Mouse (Mus musculus) forebrain, embryonic 12.5 days (tissue): ENCODE measurements at regions not wholly inside any gene's neighbourhood (a gene's known extent, or its start where the extent isn't known, plus 50 kb on each side); places are given as distances from the start of the nearest gene placed in this dataset.

Source experiments
- ATAC-seq: fragments of 200-750 bp; cut with Nextera tagmentation; 2 replicates; pipeline ENCODE4 v1.8.0; 2017; ENCODE audit warnings: moderate TSS enrichment; ENCODE audit not compliant: low FRiP score
- H3K27ac ChIP-seq: fragments of 300-500 bp; sonication (generic); 2 replicates; pipeline ENCODE4 v1.5.1; 2016; ENCODE audit warnings: mild to moderate bottlenecking
- H3K27me3 ChIP-seq: fragments of 300-500 bp; sonication (generic); 2 replicates; pipeline ENCODE4 v1.6.1; 2016; ENCODE audit warnings: mild to moderate bottlenecking
- H3K36me3 ChIP-seq: fragments of 300-500 bp; sonication (generic); replicated peaks from 2 replicates; pipeline ENCODE4 v1.6.1; 2016; ENCODE audit warnings: mild to moderate bottlenecking
- H3K4me1 ChIP-seq: fragments of 300-500 bp; sonication (generic); 2 replicates; pipeline ENCODE4 v1.6.1; 2016
- H3K4me2 ChIP-seq: fragments of 300-500 bp; sonication (generic); 2 replicates; pipeline ENCODE4 v1.6.1; 2016; ENCODE audit warnings: mild to moderate bottlenecking, moderate library complexity
- H3K4me3 ChIP-seq: fragments of 300-500 bp; sonication (generic); replicated peaks from 2 replicates; pipeline ENCODE4 v1.5.1; 2016; ENCODE audit warnings: mild to moderate bottlenecking
- H3K9ac ChIP-seq: fragments of 300-500 bp; sonication (generic); 2 replicates; pipeline ENCODE4 v1.6.1; 2016; ENCODE audit warnings: mild to moderate bottlenecking
- H3K9me3 ChIP-seq: fragments of 300-500 bp; sonication (generic); 2 replicates; pipeline ENCODE4 v1.6.1; 2016
- WGBS: fragments of 180-500 bp; shearing (Covaris S2); methylation state at CpG from one replicate; pipeline ENCODE4 v1.1.7; 2016; 5-methylcytosine and 5-hydroxymethylcytosine counted together

DNA sequence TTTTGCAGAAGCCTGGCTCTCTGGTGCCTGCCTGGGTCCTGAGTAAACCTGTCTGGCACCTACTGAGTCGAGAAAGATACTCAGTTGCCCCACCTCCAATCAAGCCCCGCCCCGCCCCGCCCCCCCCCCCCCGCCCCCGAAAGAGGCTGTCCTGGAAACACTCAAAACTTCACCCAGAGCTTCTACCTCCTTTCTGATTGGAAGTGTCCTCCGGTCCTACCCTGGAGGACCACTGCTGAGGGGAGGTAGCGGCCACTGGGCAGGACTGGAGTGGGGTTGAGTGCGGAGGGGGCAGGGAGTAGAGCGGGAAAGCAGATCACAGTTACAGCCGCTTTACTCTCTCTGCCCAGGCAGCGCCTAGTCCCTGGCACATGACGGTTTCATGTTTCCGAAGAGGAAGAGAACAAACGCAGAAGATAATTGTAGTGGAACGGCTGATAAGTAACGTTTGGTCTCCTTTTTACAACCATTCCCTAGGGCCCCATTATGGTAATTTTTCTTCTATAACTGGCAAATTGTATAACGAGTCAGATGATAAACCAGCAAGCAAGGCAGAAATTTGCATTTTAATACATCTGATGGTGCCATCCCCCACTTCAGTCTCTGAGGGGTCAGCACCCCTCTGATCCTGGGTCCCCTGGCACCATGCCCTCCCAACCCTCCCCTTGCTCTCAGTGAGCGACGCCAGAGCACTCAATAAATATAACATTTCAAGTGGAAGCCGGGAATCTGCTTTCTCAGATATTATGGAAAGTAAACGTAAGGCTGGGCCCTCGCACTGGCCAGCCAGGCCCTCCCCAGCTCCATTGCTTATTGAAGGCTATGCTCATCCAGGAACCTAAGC is 221.5 kb upstream of the Rpl38 start:
- H3K27me3 ChIP-seq, result peaks cover 8% of the 10 kb centered on the region; the same call in 1 of the 2 replicates
- H3K4me1 ChIP-seq, result peaks cover 45% of the 10 kb centered on the region
- peak; percentile 71 for ATAC-seq
- 9% methylated on average over 23 of the region's 23 CpGs for WGBS
- no peaks in the 10 kb centered on the region for H3K9me3 ChIP-seq
- H3K27ac ChIP-seq, result peak overlapping the region; percentile 70
- peak overlapping the region; percentile 42; the same call in 1 of the 2 replicates for H3K9ac ChIP-seq
- peak overlapping the region; percentile 23 for H3K4me3 ChIP-seq
- H3K36me3 ChIP-seq, result no peaks in the 10 kb centered on the region
- peak overlapping the region; percentile 53 for H3K4me2 ChIP-seq

DNA sequence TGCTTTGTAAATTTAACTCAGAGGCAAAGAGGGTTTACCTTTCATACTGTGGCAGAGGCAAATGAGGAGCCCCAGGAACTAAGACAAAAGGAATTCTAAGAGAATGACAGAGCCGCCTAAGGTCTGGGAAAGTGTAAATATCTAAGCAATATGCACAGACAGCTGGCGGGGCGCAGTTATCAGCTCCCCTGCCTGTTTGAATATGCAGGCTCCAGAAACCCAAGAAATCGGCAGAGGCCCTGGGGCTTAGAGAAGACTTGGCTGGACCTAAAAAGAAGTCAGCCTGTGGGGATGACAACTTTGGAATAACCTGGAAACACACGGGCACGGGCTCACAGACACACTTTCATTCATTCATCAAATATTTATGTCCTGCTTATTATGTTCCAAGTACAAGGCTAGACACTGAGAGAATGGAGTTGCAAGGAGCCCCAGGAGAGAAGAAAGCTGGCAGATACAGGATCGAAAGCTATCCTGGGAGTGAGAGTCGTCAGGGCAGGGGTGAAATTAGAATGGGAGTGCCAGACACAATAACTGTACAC is 222.2 kb upstream of the Rpl38 start:
- no peaks in the 10 kb centered on the region for H3K36me3 ChIP-seq
- peak overlapping the region; percentile 23 for H3K4me3 ChIP-seq
- H3K9ac ChIP-seq, result peak overlapping the region; percentile 42; the same call in 1 of the 2 replicates
- peaks cover 45% of the 10 kb centered on the region for H3K4me1 ChIP-seq
- H3K4me2 ChIP-seq, result peak overlapping the region; percentile 53
- no peaks in the 10 kb centered on the region for H3K9me3 ChIP-seq
- 6% methylated on average over 8 of the region's 8 CpGs for WGBS
- peak overlapping the region; percentile 70 for H3K27ac ChIP-seq
- ATAC-seq, result no peak
- peaks cover 8% of the 10 kb centered on the region; the same call in 1 of the 2 replicates for H3K27me3 ChIP-seq

DNA sequence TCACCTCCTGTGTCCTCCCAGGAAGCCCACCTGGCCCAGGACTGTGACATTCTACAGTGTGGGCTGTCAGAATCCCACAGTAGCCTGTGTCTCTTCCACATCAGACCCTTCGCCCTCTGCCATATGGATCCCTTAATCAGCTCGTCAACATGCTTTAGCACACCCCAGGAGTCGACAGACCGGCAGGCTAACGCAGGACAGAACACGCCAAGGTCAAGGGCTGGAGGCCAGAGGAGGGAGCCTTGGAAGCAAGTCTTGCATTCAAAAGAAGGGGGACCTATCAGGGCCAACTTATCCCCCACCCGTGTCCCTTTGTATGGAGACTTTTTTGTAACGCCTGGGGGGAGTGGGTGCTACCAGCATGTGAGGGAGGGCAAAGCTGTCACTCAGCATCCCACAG is 224.1 kb upstream of the Rpl38 start:
- no peak for ATAC-seq
- WGBS, result 59% methylated on average over 8 of the region's 8 CpGs
- Histone ChIP-seq H3K36me3 (no peaks in the 10 kb centered on the region), H3K9ac (no peak overlapping the region), H3K4me2 (no peak overlapping the region), H3K27ac (no peak overlapping the region), H3K9me3 (no peaks in the 10 kb centered on the region), H3K27me3 (peaks cover 8% of the 10 kb centered on the region; the same call in 1 of the 2 replicates), H3K4me1 (peaks cover 45% of the 10 kb centered on the region), H3K4me3 (no peak overlapping the region)

DNA sequence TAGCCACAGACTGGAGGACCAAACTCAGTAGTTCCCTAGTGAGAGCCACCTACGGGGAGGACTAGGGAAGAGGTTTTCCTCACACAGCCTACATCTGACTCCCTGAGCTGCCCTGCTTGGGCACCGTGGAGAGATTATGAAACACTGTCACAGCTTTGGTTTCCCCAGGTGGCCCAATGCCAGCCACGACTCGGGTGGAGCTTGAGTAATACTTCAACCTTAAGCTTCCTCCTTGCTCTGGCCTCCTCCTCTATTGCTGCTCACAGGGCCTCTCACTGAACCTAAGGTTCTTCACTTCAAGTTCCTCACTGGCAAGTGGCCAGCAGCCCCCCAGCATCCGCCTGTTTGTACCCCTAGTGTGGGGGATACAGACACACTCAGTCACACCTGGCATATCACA is 224.9 kb upstream of the Rpl38 start:
- ATAC-seq, result no peak
- H3K4me2 ChIP-seq, result no peak overlapping the region
- no peaks in the 10 kb centered on the region for H3K36me3 ChIP-seq
- no peak overlapping the region for H3K27ac ChIP-seq
- H3K4me1 ChIP-seq, result peaks cover 41% of the 10 kb centered on the region
- H3K4me3 ChIP-seq, result no peak overlapping the region
- H3K9ac ChIP-seq, result no peak overlapping the region
- 81% methylated on average over 5 of the region's 5 CpGs for WGBS
- peaks cover 8% of the 10 kb centered on the region; the same call in 1 of the 2 replicates for H3K27me3 ChIP-seq
- no peaks in the 10 kb centered on the region for H3K9me3 ChIP-seq

DNA sequence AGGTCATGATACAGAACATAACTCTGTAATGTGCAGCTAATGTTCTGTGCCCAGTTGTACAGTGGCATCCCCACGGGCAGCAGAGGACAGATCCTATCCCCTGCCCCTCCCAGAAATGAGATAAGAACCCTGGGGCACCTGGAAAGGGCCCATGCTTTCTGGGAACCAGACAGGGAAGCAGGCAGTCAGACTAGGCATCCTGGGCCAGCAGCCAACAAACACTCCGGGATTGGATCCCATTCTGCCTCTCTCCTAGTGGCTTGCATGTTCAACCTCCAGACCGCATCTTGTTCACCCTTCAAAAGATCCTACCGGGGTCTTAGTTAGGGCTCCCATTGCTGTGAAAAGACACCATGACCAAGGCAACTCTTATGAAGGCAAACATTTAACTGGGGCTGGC is 229.0 kb upstream of the Rpl38 start:
- no peaks in the 10 kb centered on the region for H3K36me3 ChIP-seq
- H3K4me1 ChIP-seq, result peaks cover 12% of the 10 kb centered on the region
- whole genome bisulfite sequencing, result 89% methylated on average over 4 of the region's 4 CpGs
- no peak for ATAC-seq
- H3K4me2 ChIP-seq, result no peak overlapping the region
- H3K9ac ChIP-seq, result no peak overlapping the region
- no peaks in the 10 kb centered on the region for H3K9me3 ChIP-seq
- H3K4me3 ChIP-seq, result no peak overlapping the region
- H3K27ac ChIP-seq, result no peak overlapping the region
- peaks cover 19% of the 10 kb centered on the region for H3K27me3 ChIP-seq

DNA sequence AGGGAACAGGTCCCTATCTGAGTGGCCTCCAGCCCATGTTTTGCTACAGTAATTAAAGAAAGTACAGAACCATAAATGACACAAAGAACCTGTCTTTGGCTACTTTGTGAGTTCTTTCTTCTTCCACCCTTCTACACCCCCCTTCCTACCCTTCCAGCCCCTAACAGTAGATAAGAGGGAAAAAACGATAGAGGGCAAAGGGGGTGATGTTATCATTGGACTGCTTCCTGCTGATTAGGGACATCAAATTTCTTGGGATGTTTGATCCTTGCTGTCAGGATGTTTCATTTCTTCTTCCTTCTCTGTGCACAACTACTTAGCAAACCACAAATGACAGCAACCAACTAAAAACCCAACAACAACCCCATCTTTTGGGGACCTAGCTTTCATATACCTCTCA is 232.5 kb upstream of the Rpl38 start:
- Histone ChIP-seq H3K36me3 (no peaks in the 10 kb centered on the region), H3K4me3 (no peak overlapping the region), H3K9me3 (no peaks in the 10 kb centered on the region), H3K4me1 (peaks cover 12% of the 10 kb centered on the region), H3K9ac (no peak overlapping the region), H3K4me2 (no peak overlapping the region), H3K27ac (no peak overlapping the region), H3K27me3 (peaks cover 45% of the 10 kb centered on the region)
- WGBS, result 78% methylated on average over 1 of the region's 1 CpGs
- no peak for ATAC-seq

DNA sequence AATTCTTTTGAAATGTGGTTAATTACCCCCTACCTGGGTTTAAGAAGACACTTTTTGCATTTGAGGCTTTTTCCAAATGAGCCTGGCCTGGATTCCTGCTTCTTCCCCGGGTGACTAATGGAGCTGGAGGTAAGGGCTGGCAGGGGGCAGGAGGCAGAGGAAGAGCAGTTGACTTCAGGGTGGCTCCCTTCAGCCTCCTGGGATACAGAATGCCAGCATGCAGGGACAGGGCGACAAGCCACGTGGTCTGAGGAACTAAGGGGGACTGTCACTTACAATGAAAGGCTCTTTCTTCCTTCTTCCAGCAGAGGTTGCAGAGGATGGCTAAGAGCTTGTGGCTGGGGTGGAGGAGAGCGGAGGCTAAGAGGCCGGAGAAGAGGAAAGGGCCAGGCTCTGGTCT is 234.8 kb upstream of the Rpl38 start:
- 3% methylated on average over 5 of the region's 5 CpGs for WGBS
- Histone ChIP-seq H3K27ac (no peak overlapping the region), H3K36me3 (no peaks in the 10 kb centered on the region), H3K9ac (no peak overlapping the region), H3K4me1 (peaks cover 12% of the 10 kb centered on the region), H3K27me3 (peaks cover 47% of the 10 kb centered on the region), H3K4me2 (no peak overlapping the region), H3K9me3 (no peaks in the 10 kb centered on the region), H3K4me3 (no peak overlapping the region)
- ATAC-seq, result no peak

DNA sequence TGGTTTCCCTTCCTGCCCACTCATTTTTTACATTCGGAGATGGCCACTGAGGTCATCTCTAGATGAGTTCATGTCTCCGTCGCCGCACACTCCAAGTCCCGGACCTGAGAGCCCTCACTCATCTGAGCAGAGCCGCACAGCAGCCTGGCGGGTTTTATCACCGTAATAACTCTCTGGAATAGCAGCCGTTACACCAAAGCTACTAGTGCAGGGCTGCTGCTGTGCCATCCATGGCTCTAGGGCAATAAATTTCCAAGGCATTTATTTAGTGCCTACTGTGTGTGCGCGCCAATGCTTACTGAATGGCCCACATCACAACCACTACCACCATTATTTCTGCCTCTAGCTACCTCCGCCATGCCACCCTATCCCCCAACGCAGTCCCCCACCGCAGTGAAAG is 242.9 kb upstream of the Rpl38 start:
- Histone ChIP-seq H3K9ac (no peak overlapping the region), H3K36me3 (no peaks in the 10 kb centered on the region), H3K4me3 (no peak overlapping the region), H3K9me3 (no peaks in the 10 kb centered on the region), H3K27ac (no peak overlapping the region), H3K4me2 (no peak overlapping the region), H3K4me1 (peaks cover 4% of the 10 kb centered on the region), H3K27me3 (peaks cover 17% of the 10 kb centered on the region)
- ATAC-seq, result no peak
- 94% methylated on average over 14 of the region's 14 CpGs for WGBS

DNA sequence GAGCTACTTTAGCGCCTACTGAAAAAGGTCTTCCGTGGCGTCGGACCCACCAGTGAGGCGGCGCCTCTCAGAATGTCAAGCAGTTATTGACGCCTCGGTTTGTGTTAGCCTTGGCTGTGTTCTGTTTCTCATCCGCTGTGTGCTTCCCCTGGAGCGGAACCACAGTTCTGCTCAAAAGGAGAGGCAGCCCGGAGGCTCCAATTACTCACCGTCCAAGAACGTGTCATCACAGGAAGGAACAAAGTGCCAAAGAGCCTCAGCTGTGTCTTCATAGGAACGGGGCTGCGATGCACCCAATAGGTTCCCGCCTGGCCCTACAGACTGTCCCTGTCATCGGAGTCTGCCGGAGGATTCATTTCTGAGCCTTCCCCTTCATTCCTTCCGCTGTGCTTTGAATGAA is 245.0 kb upstream of the Rpl38 start:
- H3K9ac ChIP-seq, result no peak overlapping the region
- WGBS, result 82% methylated on average over 19 of the region's 19 CpGs
- no peak overlapping the region for H3K4me2 ChIP-seq
- no peaks in the 10 kb centered on the region for H3K9me3 ChIP-seq
- H3K27me3 ChIP-seq, result peaks cover 12% of the 10 kb centered on the region
- H3K27ac ChIP-seq, result no peak overlapping the region
- 0 out of 2 replicates have a peak, but pooled peaks cover 4% of the 10 kb centered on the region for H3K4me1 ChIP-seq
- no peak overlapping the region for H3K4me3 ChIP-seq
- ATAC-seq, result no peak
- H3K36me3 ChIP-seq, result no peaks in the 10 kb centered on the region

DNA sequence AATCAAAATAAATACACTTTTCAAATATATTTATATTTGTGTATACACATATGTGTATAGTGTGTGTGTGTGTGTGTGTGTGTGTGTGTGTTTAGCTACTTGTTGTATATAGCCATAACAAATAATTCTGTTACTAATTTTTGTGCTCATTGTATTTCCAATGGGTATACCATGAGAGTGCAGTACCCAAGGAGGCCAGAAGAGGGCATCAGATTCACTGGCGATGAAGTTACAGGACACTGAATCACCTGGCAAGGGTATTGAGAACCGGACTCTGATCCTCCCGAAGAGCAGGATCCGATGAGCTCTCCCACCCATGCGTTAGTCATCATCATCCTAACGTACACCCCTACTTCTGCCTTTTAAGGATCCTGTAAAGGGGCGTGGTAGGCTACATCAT is 249.3 kb upstream of the Rpl38 start:
- Histone ChIP-seq H3K4me1 (0 out of 2 replicates have a peak, but pooled peaks cover 4% of the 10 kb centered on the region), H3K4me2 (no peak overlapping the region), H3K27ac (no peak overlapping the region), H3K4me3 (no peak overlapping the region), H3K9me3 (no peaks in the 10 kb centered on the region), H3K27me3 (0 out of 2 replicates have a peak, but pooled peaks cover 4% of the 10 kb centered on the region), H3K36me3 (no peaks in the 10 kb centered on the region), H3K9ac (no peak overlapping the region)
- no peak for ATAC-seq
- WGBS, result 86% methylated on average over 7 of the region's 7 CpGs

DNA sequence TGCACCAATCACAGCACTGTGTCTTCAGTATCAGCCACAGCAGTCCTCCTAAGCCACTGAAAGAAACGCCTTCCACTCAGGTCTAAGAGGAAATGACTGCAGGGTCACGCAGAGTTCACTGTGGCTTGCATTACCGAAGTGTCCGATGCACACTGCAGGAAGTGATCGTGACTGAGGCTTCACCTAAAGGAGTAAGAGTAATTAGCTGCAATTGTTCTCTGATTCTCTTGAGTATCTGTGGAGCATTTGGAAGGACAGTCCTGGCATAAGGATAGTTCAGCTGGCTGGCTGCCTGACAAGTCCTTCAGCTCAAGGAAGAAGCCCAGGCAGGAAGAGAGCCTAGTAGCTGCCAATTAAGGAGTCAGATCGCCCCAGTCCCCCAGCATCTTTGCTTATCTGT is 252.2 kb upstream of the Rpl38 start:
- Histone ChIP-seq H3K27ac (no peak overlapping the region), H3K4me3 (no peak overlapping the region), H3K36me3 (no peaks in the 10 kb centered on the region), H3K9me3 (no peaks in the 10 kb centered on the region), H3K9ac (no peak overlapping the region), H3K4me2 (no peak overlapping the region), H3K4me1 (no peaks in the 10 kb centered on the region), H3K27me3 (no peaks in the 10 kb centered on the region)
- no peak for ATAC-seq
- WGBS, result 84% methylated on average over 6 of the region's 6 CpGs

DNA sequence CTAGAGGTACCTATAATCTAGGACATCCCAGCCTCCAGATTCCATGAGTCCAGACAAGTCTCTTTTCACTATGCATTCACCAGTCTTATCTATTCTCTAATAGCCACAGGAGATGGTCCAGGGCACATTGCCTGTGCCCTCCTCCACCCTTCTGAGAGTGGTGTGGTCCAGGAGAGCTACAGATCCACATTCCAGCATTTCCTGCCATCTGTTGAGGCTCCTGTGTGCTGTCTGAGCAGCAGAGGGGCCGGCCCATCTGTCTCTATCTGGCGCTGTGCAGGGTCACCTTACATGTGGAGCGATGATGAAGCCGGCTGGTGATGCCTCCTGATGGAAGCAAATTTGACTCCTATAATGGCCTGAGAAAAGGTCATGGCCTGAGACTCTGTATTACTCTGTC is 263.9 kb upstream of the Rpl38 start:
- H3K36me3 ChIP-seq, result no peaks in the 10 kb centered on the region
- H3K4me3 ChIP-seq, result no peak overlapping the region
- H3K27me3 ChIP-seq, result peaks cover 9% of the 10 kb centered on the region; the same call in 1 of the 2 replicates
- H3K4me2 ChIP-seq, result no peak overlapping the region
- 81% methylated on average over 4 of the region's 4 CpGs for WGBS
- peaks cover 17% of the 10 kb centered on the region for H3K4me1 ChIP-seq
- H3K9ac ChIP-seq, result no peak overlapping the region
- no peaks in the 10 kb centered on the region for H3K9me3 ChIP-seq
- no peak overlapping the region for H3K27ac ChIP-seq
- ATAC-seq, result no peak
